Mouse (Mus musculus) limb, embryonic 14.5 days (tissue): ENCODE results near the gene Gm20683. TPM values are rescaled to one million over a fixed set of nuclear protein-coding genes. Genes with fewer than 3 reads are reported as not detected.

Source experiments
- ATAC-seq: fragments of 200-750 bp; cut with Nextera tagmentation; 2 replicates; pipeline ENCODE4 v1.8.0; 2017; ENCODE audit warnings: low read depth, moderate number of reproducible peaks, moderate TSS enrichment; ENCODE audit not compliant: low FRiP score
- DNase-seq: peaks from one replicate; pipeline ENCODE4 v3.0.0-alpha.2; 2015; ENCODE audit warnings: low spot score
- H3K27ac ChIP-seq: fragments of 300-500 bp; sonication (generic); replicated peaks from 2 replicates; pipeline ENCODE4 v1.5.1; 2014; ENCODE audit warnings: low read depth, mild to moderate bottlenecking, low read length, moderate library complexity, mixed read lengths
- H3K27me3 ChIP-seq: fragments of 300-500 bp; sonication (generic); 2 replicates; pipeline ENCODE4 v1.6.1; 2014; ENCODE audit warnings: low read length, mixed read lengths; ENCODE audit not compliant: control insufficient read depth, insufficient read depth
- H3K36me3 ChIP-seq: fragments of 300-500 bp; sonication (generic); 2 replicates; pipeline ENCODE4 v1.6.1; 2014; ENCODE audit warnings: mild to moderate bottlenecking, low read length, moderate library complexity, mixed read lengths; ENCODE audit not compliant: control insufficient read depth, insufficient read depth
- H3K4me1 ChIP-seq: fragments of 300-500 bp; sonication (generic); 2 replicates; pipeline ENCODE4 v1.6.1; 2014; ENCODE audit warnings: antibody characterized with exemption, low read length, mixed read lengths; ENCODE audit not compliant: control insufficient read depth, insufficient read depth
- H3K4me2 ChIP-seq: fragments of 300-500 bp; sonication (generic); replicated peaks from 2 replicates; pipeline ENCODE4 v1.6.1; 2014; ENCODE audit warnings: low read depth, mild to moderate bottlenecking, low read length, moderate library complexity; ENCODE audit not compliant: severe bottlenecking
- H3K4me3 ChIP-seq: fragments of 300-500 bp; sonication (generic); replicated peaks from 2 replicates; pipeline ENCODE4 v1.5.1; 2014; ENCODE audit warnings: low read length
- H3K9ac ChIP-seq: fragments of 300-500 bp; sonication (generic); 2 replicates; pipeline ENCODE4 v1.6.1; 2014; ENCODE audit warnings: mild to moderate bottlenecking, low read depth, low read length, moderate library complexity; ENCODE audit not compliant: severe bottlenecking
- H3K9me3 ChIP-seq: fragments of 300-500 bp; sonication (generic); 2 replicates; pipeline ENCODE4 v1.6.1; 2016; ENCODE audit warnings: low read length; ENCODE audit not compliant: control insufficient read depth
- POLR2A ChIP-seq: fragments of 200-500 bp; IDR thresholded peaks from 2 replicates; pipeline ENCODE4 v1.8.0; 2012; ENCODE audit warnings: inconsistent platforms, mild to moderate bottlenecking, moderate library complexity, borderline replicate concordance; ENCODE audit not compliant: insufficient read depth, insufficient read length; ENCODE audit errors: extremely low read depth
- WGBS: fragments of 180-500 bp; shearing (Covaris S2); extraction: QIAGEN DNeasy Blood & Tissue Kit; methylation state at CpG from one replicate; pipeline ENCODE4 v1.1.7; 2014; 5-methylcytosine and 5-hydroxymethylcytosine counted together
- polyA plus RNA-seq, 2 experiments: library from polyadenylated mRNA; depleted of rRNA in 1 of 2; stranded (reverse) in 1 of 2; unstranded in 1 of 2; fragments of >200 nt; fragmentation: Nextera tagmentation in 1 of 2; extraction: Ambion mirVana in 1 of 2; gene quantifications; 2 replicates each; pipeline versions ENCODE4 v1.2.1 to v1.2.3; 2012 to 2014

Gene Gm20683
- polyA plus RNA-seq, 2 experiments: 2.5 to 13.0 TPM

GRCm38 (mm10) chr17:25835816-25836215, 5.7 kb downstream of the Gm20683 start:
- 88% methylated on average over 16 of the region's 16 CpGs for WGBS
- Histone ChIP-seq H3K4me2 (no peak overlapping the region), H3K9ac (no peak overlapping the region), H3K27ac (no peak overlapping the region), H3K27me3 (no peaks in the 10 kb centered on the region), H3K4me1 (peaks cover 47% of the 10 kb centered on the region), H3K4me3 (no peak overlapping the region), H3K9me3 (no peaks in the 10 kb centered on the region), H3K36me3 (peaks cover 49% of the 10 kb centered on the region)
- no peak for ATAC-seq
- DNase-seq: no peak
- no peak for TF ChIP-seq POLR2A

- Histone ChIP-seq H3K4me1 (peaks cover 47% of the 10 kb centered on the region), H3K4me3 (no peak overlapping the region), H3K9ac (no peak overlapping the region), H3K27me3 (no peaks in the 10 kb centered on the region), H3K27ac (no peak overlapping the region), H3K36me3 (peaks cover 49% of the 10 kb centered on the region), H3K9me3 (no peaks in the 10 kb centered on the region), H3K4me2 (no peak overlapping the region)
- ATAC-seq (no peak), DNase-seq (no peak)
- WGBS: 87% methylated on average over 7 of the region's 7 CpGs
- no peak for TF ChIP-seq POLR2A
Measured at GRCm38 (mm10) chr17:25835301-25835700, 6.3 kb downstream of the Gm20683 start.

- peaks cover 49% of the 10 kb centered on the region for H3K36me3 ChIP-seq
- H3K4me1 ChIP-seq: peaks cover 51% of the 10 kb centered on the region
- no peak for ATAC-seq
- DNase-seq: no peak
- WGBS: 83% methylated on average over 12 of the region's 12 CpGs
- no peaks in the 10 kb centered on the region for H3K27me3 ChIP-seq
- H3K4me2 ChIP-seq: peak overlapping the region; percentile 91
- peak overlapping the region; percentile 85 for H3K4me3 ChIP-seq
- peak overlapping the region; percentile 77; the same call in 1 of the 2 replicates for H3K9ac ChIP-seq
- H3K9me3 ChIP-seq: no peaks in the 10 kb centered on the region
- no peak overlapping the region for H3K27ac ChIP-seq
- no peak for TF ChIP-seq POLR2A
Measured at GRCm38 (mm10) chr17:25834595-25835222, 6.9 kb downstream of the Gm20683 start.

DNA sequence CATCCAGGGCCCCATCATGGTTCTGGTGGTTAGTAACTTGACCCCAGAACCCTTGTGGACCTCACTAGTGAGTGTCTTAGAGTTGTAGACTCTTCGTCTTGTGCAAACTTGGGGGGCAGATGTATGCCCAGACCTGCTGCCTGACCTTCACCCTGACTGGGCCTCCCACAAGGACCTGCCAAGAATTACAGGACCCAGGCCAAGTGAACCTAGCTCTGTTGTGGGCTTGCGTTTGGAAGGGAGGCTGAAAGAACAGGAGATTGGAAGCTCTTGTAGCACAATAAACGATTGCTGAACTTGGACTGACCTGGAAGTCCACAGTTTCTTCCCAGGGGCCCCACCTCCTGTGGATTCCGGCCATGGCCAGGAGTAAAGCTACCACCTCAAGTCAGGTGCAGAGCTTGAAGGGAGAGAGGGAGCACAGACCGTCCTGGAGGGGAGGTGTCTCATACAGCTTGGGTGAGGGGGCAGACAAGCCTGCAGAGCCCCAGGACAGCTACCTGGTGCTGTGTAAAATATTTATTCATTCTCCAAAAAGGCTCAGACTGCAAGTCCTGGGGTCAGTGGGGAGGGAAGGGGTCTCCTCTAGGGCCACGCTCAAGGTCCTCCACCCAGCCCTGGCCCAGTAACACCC, 7.5 kb downstream of the Gm20683 start:
- Histone ChIP-seq H3K27me3 (no peaks in the 10 kb centered on the region), H3K4me3 (peak overlapping the region; percentile 85), H3K4me2 (peak overlapping the region; percentile 91), H3K36me3 (peaks cover 42% of the 10 kb centered on the region), H3K9me3 (no peaks in the 10 kb centered on the region), H3K4me1 (peaks cover 52% of the 10 kb centered on the region), H3K27ac (peak overlapping the region; percentile 89; the same call in 1 of the 2 replicates), H3K9ac (peak overlapping the region; percentile 77)
- ATAC-seq: no peak
- no peak for DNase-seq
- no peak for TF ChIP-seq POLR2A
- 34% methylated on average over 6 of the region's 6 CpGs for WGBS

DNA sequence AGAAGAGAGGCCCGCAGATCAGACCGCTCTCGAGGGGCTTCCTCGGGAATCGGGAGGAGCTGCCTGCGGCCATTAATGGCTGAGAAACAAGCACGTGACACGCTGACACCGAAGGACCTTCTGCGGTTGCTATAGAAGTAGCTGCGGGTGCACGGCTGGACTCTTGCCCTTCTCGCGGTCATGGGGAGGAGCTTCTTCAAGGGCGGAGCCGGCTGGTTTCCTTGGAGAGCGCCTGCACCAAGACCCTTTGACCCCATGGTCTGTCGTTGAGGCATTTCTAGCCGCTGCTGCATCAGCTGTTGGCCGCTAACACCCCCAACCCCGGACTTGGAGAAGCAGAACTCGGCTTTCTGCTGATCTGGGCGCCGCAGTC, 8.3 kb downstream of the Gm20683 start, which contains the start of gene Stub1:
Gene Stub1, minus strand, starts transcription at position 114 of the 373 bp plus-strand sequence.
- no peak for TF ChIP-seq POLR2A
- Histone ChIP-seq H3K9me3 (no peaks in the 10 kb centered on the region), H3K27ac (peak within 1 kb of the TSS; percentile 89), H3K27me3 (no peaks in the 10 kb centered on the region), H3K4me3 (peak within 1 kb of the TSS; percentile 85), H3K9ac (peak within 1 kb of the TSS; percentile 77), H3K36me3 (peaks cover 38% of the 10 kb centered on the region), H3K4me2 (peak within 1 kb of the TSS; percentile 91), H3K4me1 (peaks cover 56% of the 10 kb centered on the region)
- ATAC-seq (peak; percentile 66), DNase-seq (peak; percentile 89)
- WGBS: 0% methylated on average over 24 of the region's 24 CpGs
